Mouse (Mus musculus): ENCODE results near the gene Akap14. TPM values are rescaled to one million over a fixed set of nuclear protein-coding genes. Genes with fewer than 3 reads are reported as not detected.

Gene Akap14
- not detected in 4 replicates for total RNA-seq (2023)

GRCm38 (mm10) chrX:37168742-37169141 is at the start of gene Akap14:
Akap14 (minus strand) TSS chrX:37168842.

DNA sequence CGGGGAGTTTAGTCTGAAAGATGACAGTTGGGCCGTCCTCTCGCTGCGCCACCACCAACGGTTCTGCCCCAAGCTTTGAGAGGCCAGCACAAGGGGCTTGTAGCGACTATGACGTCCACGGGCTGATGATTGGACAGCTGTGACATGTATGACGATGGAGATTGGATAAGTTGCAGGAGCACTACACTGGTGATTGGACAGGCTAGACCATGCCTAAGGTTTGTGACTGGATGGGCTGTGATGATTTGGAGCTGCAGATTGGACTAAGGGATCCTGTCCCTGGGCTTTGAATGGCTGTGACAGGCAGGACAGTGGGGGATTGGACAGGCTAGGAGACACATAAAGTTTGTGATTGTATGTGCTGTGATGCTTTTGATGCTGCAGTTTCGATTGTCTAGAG is 42.3 kb upstream of the Akap14 start, which contains the start of gene Gm9:
Gene Gm9, minus strand, starts transcription at position 101 of the 400 bp plus-strand sequence.

DNA sequence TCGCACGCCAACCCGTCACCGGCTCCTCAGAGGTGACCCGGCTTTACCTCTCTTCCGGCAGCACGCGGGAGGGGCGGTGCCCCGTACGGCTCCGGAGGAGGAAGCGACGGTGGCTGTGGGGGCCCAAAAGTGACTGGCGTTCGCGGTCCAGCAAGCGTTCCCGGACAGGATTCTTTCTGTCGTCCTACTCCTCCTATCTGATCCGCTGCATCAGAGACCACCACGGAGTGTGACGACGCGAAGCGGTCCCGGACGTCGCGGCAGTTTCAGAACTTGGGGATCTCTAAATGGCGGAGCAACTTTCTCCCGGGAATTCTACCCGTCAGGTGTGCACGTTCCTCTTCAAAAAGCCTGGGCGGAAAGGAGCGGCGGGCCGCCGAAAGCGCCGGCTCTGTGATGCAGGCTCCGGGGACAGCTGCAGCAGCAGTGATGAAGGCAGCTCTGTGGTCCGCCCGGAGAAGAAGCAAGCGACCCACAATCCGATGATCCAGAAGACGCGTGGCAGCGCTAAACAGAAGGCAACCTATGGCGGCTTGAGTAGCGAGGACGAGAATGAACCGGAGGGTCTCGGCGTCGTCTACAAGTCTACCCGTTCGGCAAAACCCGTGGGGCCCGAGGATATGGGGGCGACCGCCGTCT is 22.6 kb upstream of the Akap14 start, which contains the start of the genes Ndufa1 and Rnf113a1:
Gene Ndufa1, minus strand, starts transcription at position 59 of the 639 bp plus-strand sequence.
Gene Rnf113a1, plus strand, starts transcription at position 141 of the 639 bp plus-strand sequence.

DNA sequence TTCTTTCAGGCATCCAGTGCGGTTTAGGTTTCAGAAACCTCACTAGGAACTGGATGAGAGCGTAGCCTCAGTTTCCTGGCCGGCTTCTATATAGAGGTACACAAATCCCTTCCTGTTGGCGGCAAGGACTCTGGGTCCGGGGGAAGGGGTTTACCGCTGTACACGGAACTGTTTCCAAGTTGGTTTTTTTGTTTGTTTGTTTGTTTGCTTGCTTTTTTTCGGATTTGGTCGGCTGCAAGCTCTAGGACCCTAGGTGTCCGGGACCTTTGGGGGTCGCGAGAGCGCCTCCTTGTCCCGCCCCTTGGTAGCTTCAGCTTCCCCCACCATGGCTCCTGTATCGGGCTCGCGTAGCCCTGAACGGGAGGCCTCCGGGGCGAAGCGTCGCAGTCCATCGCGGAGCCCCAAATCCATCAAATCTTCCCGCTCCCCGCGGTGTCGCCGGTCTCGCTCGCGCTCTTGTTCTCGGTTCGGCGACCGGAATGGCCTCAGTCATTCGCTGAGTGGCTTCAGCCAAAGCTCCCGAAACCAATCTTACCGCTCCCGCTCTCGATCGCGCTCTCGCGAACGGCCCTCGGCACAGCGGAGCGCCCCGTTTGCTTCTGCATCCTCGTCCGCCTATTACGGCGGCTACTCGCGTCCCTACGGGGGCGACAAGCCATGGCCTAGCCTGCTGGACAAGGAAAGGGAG is 41.8 kb downstream of the Akap14 start, which contains the start of gene Nkap:
Gene Nkap, plus strand, starts transcription at position 125 of the 688 bp plus-strand sequence.

DNA sequence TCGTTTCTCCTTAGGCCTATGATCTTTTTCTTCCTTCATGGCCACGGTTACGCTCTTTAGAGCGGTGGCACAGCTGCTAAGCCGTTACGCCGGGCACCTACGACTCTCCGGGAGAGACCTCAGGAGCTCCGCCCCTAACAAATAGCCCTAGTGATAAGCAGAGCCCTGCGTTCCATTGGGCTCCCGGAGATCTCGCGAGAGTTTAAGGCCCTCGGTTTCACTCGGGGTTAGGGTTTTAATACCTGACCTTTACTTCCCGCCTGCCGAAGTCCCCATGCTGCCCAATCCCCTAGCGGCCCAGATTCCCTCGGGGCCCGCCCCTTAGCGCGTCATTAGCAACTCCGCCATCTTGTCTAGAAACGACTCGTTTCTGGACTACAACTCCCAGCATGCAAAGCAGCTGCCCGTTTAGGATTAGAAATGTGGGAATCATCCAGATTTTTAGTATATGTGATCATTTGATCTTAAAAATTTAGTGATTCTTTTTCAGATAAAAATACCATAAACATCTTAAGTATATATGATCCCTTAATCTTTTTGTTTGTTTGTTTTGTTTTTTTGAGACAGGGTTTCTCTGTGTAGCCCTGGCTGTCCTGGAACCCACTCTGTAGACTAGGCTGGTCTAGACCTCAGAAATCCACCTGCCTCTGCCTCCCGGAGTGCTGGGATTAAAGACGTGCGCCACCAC is 58.3 kb downstream of the Akap14 start, which contains the start of gene Upf3b:
Gene Upf3b, minus strand, starts transcription at position 130 of the 688 bp plus-strand sequence.

Other genes starting within 250 kb of the Akap14 start
- 99.3 to 110 TPM (median 108 TPM) in 4 replicates for gene Sept6, start 177.0 kb downstream of the Akap14 start, total RNA-seq (2023)
- not detected in 4 replicates for gene Sowahd, start 120.0 kb downstream of the Akap14 start, total RNA-seq (2023)
- 1,288 to 1,425 TPM (median 1,387 TPM) in 4 replicates for gene Rpl39, start 83.4 kb downstream of the Akap14 start, total RNA-seq (2023)
- gene Upf3b, start 58.5 kb downstream of the Akap14 start, total RNA-seq (2023) = 43.7 to 54.3 TPM (median 49.9 TPM) in 4 replicates
- 14.2 to 18.0 TPM (median 16.2 TPM) in 4 replicates for gene Nkap, start 42.0 kb downstream of the Akap14 start, total RNA-seq (2023)
- 73.3 to 99.4 TPM (median 92.4 TPM) in 4 replicates for gene Ndufa1, start 22.3 kb upstream of the Akap14 start, total RNA-seq (2023)
- gene Rnf113a1, start 22.4 kb upstream of the Akap14 start, total RNA-seq (2023) = 1.8 to 2.2 TPM (median 2.0 TPM) in 4 replicates
- gene Gm9, start 42.2 kb upstream of the Akap14 start, total RNA-seq (2023) = not detected in 4 replicates
- not detected in 4 replicates for gene Rhox1, start 53.4 kb upstream of the Akap14 start, total RNA-seq (2023)
- gene Rhox2a, start 76.1 kb upstream of the Akap14 start, total RNA-seq (2023) = not detected in 4 replicates
- not detected in 4 replicates for gene Rhox3a, start 81.1 kb upstream of the Akap14 start, total RNA-seq (2023)
- gene Rhox4a, start 96.5 kb upstream of the Akap14 start, total RNA-seq (2023) = not detected in 4 replicates
- not detected in 4 replicates for gene Rhox3a2, start 211.2 kb upstream of the Akap14 start, total RNA-seq (2023)
- gene Rhox4a2, start 222.0 kb upstream of the Akap14 start, total RNA-seq (2023) = not detected in 4 replicates
- gene Rhox2b, start 243.2 kb upstream of the Akap14 start, total RNA-seq (2023) = not detected in 4 replicates